Mouse (Mus musculus): Measurements from ENCODE around the gene Cmtm3. TPM values are rescaled to one million over a fixed set of nuclear protein-coding genes. Genes with fewer than 3 reads are reported as not detected.
A peak's percentile ranks its signal among the peaks of the same experiment; 100 is the strongest.

The Cmtm3 gene
- total and polyA plus RNA-seq, 2 experiments = 6.3 to 24.6 TPM

GRCm38 (mm10) chr8:104374864-104375846 is 35.9 kb downstream of the Cmtm3 start:
- Histone ChIP-seq H3K79me2 (ENCODE audit: control insufficient read depth, insufficient read depth, low read length) (peaks cover 25% of the 10 kb centered on the region), H3K9ac (ENCODE audit: low read depth, low read length) (peak overlapping the region; percentile 24), H3K27me3 (ENCODE audit: control insufficient read depth, insufficient read depth, low read length) (no peaks in the 10 kb centered on the region), H3K4me3 (ENCODE audit: insufficient read depth, low read depth, low read length) (no peak overlapping the region), H3K4me1 (ENCODE audit: control insufficient read depth, insufficient read depth, low read length) (peaks cover 25% of the 10 kb centered on the region), H3K27ac (replicated peaks; ENCODE audit: insufficient read depth, low read depth, low read length) (peak overlapping the region; percentile 86), H3K36me3 (ENCODE audit: control insufficient read depth, insufficient read depth, low read length) (no peaks in the 10 kb centered on the region)
- peak; percentile 96 for DNase-seq (ENCODE audit: extremely low read depth, low read depth, low spot score)
- TF ChIP-seq POLR2A (IDR thresholded peaks at IDR 0.05; ENCODE audit: extremely low read depth, insufficient read depth, low read length) (no peak), CTCF (IDR thresholded peaks at IDR 0.05; ENCODE audit: low read depth, low read length) (no peak)
- WGBS = 10% methylated on average over 14 of the region's 14 CpGs

DNA sequence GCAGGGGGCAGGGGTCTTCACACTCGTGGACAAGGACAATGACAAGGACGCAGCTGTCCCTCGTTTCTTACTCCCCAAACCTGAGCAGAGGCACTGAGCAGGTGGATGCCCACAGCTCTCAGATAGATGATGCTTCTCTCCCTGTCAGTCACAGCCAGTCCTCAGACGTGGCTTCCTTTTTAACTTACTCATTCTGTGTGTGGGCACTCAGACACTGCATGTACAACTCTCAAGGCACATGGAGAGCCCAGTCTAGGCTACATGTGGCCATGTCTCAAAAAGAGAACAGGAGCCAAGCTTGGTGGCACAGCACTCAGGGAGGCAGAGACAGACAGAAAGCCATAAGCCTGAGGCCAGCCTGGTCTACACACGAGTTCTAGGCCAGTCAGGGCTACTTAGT is 36.7 kb downstream of the Cmtm3 start:
- peak overlapping the region; percentile 67 for H3K27ac ChIP-seq (replicated peaks; ENCODE audit: insufficient read depth, low read depth, low read length)

DNA sequence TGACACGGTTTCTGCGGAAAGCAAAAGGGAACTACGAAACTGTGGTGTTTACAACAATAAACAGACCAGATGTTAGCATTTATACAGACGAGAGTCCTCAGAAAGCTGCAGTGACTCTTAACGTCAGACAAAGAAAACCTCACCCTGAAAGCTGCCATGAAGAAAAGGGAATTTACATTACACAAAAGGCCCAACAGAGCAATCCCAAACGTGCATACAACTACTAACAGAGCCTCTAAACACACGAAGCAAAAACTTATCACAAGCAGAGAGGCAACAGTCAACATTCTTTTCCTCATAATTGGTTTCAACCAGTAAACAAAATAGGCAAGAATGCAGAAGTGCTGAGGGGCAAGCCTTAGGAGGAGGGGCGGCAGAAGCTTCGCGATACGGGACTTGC is 37.5 kb downstream of the Cmtm3 start:
- Histone ChIP-seq H3K27me3 (ENCODE audit: control insufficient read depth, insufficient read depth, low read length) (no peaks in the 10 kb centered on the region), H3K4me3 (ENCODE audit: insufficient read depth, low read depth, low read length) (no peak overlapping the region), H3K79me2 (ENCODE audit: control insufficient read depth, insufficient read depth, low read length) (peaks cover 32% of the 10 kb centered on the region), H3K9ac (ENCODE audit: low read depth, low read length) (no peak overlapping the region), H3K4me1 (ENCODE audit: control insufficient read depth, insufficient read depth, low read length) (peaks cover 18% of the 10 kb centered on the region), H3K36me3 (ENCODE audit: control insufficient read depth, insufficient read depth, low read length) (no peaks in the 10 kb centered on the region), H3K27ac (replicated peaks; ENCODE audit: insufficient read depth, low read depth, low read length) (0 out of 2 replicates have a peak overlapping the region, but pooled peaks have one; percentile 7)
- 77% methylated on average over 11 of the region's 11 CpGs for WGBS
- TF ChIP-seq POLR2A (IDR thresholded peaks at IDR 0.05; ENCODE audit: extremely low read depth, insufficient read depth, low read length) (no peak), CTCF (IDR thresholded peaks at IDR 0.05; ENCODE audit: low read depth, low read length) (no peak)
- no peak for DNase-seq (ENCODE audit: extremely low read depth, low read depth, low spot score)

More for the DNA sequence above, 36.7 kb downstream of the Cmtm3 start:
- DNase-seq (ENCODE audit: extremely low read depth, low read depth, low spot score) = no peak
- TF ChIP-seq POLR2A (IDR thresholded peaks at IDR 0.05; ENCODE audit: extremely low read depth, insufficient read depth, low read length) = no peak
- TF ChIP-seq CTCF (IDR thresholded peaks at IDR 0.05; ENCODE audit: low read depth, low read length) = no peak
- H3K4me1 ChIP-seq (ENCODE audit: control insufficient read depth, insufficient read depth, low read length) = peaks cover 21% of the 10 kb centered on the region
- H3K4me3 ChIP-seq (ENCODE audit: insufficient read depth, low read depth, low read length) = no peak overlapping the region
- no peaks in the 10 kb centered on the region for H3K36me3 ChIP-seq (ENCODE audit: control insufficient read depth, insufficient read depth, low read length)
- H3K79me2 ChIP-seq (ENCODE audit: control insufficient read depth, insufficient read depth, low read length) = peaks cover 30% of the 10 kb centered on the region
- 75% methylated on average over 5 of the region's 5 CpGs for whole genome bisulfite sequencing
- peak overlapping the region; percentile 24 for H3K9ac ChIP-seq (ENCODE audit: low read depth, low read length)
- no peaks in the 10 kb centered on the region for H3K27me3 ChIP-seq (ENCODE audit: control insufficient read depth, insufficient read depth, low read length)

- no peaks in the 10 kb centered on the region for H3K27me3 ChIP-seq (ENCODE audit: control insufficient read depth, insufficient read depth, low read length)
- H3K79me2 ChIP-seq (ENCODE audit: control insufficient read depth, insufficient read depth, low read length) = peaks cover 39% of the 10 kb centered on the region
- TF ChIP-seq CTCF (IDR thresholded peaks at IDR 0.05; ENCODE audit: low read depth, low read length) (no peak), POLR2A (IDR thresholded peaks at IDR 0.05; ENCODE audit: extremely low read depth, insufficient read depth, low read length) (no peak)
- WGBS = 89% methylated on average over 10 of the region's 10 CpGs
- H3K36me3 ChIP-seq (ENCODE audit: control insufficient read depth, insufficient read depth, low read length) = no peaks in the 10 kb centered on the region
- peaks cover 24% of the 10 kb centered on the region for H3K4me1 ChIP-seq (ENCODE audit: control insufficient read depth, insufficient read depth, low read length)
- H3K4me3 ChIP-seq (ENCODE audit: insufficient read depth, low read depth, low read length) = no peak overlapping the region
- no peak for DNase-seq (ENCODE audit: extremely low read depth, low read depth, low spot score)
- H3K27ac ChIP-seq (replicated peaks; ENCODE audit: insufficient read depth, low read depth, low read length) = no peak overlapping the region
- no peak overlapping the region for H3K9ac ChIP-seq (ENCODE audit: low read depth, low read length)
Measured at GRCm38 (mm10) chr8:104379301-104379836, 40.2 kb downstream of the Cmtm3 start.

DNA sequence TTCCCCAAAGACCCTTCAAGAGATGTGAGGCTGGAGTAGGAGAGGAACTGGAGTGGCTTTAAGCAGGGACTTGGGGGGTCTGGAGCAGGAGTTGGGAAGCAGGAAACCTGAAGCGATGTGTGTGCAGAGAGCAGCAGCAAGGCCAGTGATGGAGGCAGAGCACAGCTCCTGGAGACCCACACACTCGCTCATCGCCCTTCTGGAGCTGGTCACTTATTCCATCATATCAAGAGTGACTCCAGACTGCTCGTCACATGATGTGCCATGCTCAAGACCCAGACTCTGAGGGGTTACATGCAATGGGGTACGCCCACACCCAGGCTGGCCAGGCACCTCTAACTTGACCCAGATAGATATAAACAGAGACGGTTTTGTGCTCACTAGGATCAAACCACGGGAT is 41.1 kb downstream of the Cmtm3 start:
- H3K27ac ChIP-seq (replicated peaks; ENCODE audit: insufficient read depth, low read depth, low read length) = no peak overlapping the region
- peaks cover 40% of the 10 kb centered on the region for H3K79me2 ChIP-seq (ENCODE audit: control insufficient read depth, insufficient read depth, low read length)
- H3K4me1 ChIP-seq (ENCODE audit: control insufficient read depth, insufficient read depth, low read length) = peaks cover 23% of the 10 kb centered on the region
- no peak overlapping the region for H3K4me3 ChIP-seq (ENCODE audit: insufficient read depth, low read depth, low read length)
- no peaks in the 10 kb centered on the region for H3K27me3 ChIP-seq (ENCODE audit: control insufficient read depth, insufficient read depth, low read length)
- TF ChIP-seq CTCF (IDR thresholded peaks at IDR 0.05; ENCODE audit: low read depth, low read length) (no peak), POLR2A (IDR thresholded peaks at IDR 0.05; ENCODE audit: extremely low read depth, insufficient read depth, low read length) (no peak)
- 84% methylated on average over 7 of the region's 7 CpGs for WGBS
- H3K9ac ChIP-seq (ENCODE audit: low read depth, low read length) = no peak overlapping the region
- DNase-seq (ENCODE audit: extremely low read depth, low read depth, low spot score) = no peak
- no peaks in the 10 kb centered on the region for H3K36me3 ChIP-seq (ENCODE audit: control insufficient read depth, insufficient read depth, low read length)
